Comparison of ENCODE assay signal across 12 mouse cellular contexts in the genomic region with DNA sequence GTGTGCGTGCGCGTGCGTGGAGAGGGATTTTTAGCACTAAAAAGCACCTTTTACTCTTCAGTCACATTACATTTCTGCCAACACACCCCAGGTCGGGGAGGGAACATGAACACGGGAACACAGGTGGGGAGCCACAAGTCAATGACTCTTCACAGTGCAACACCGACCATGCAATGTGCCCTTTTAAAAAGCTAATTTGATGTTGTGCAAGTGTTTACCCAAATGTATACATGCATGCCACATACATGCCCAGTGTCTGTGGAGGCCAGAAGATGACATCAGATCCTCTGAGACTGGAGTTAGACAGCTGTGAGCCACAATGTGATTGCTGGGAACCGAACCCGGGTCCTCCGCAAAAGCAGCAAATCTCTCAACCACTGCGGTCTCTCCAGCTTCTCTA.
"Had no signal": no experiment of that assay in that cellular context is flagged by ENCODE, and none has a peak within 500 bp of the region (broad histone marks: within the 10 kb centered on the region; RNA-seq: fewer than 3 reads in every experiment).

No protein-coding gene starts in this region.

- H3K9ac ChIP-seq: limb, embryonic 12.5 days; liver, embryonic 13.5 days; liver, postnatal 0 days; neural tube, embryonic 15.5 days had no signal

- H3K4me2 ChIP-seq: limb, embryonic 12.5 days; liver, embryonic 13.5 days; neural tube, embryonic 15.5 days had no signal

- H3K27ac ChIP-seq: limb, embryonic 12.5 days; liver, embryonic 13.5 days; neural tube, embryonic 15.5 days had no signal

- H3K9me3 ChIP-seq: limb, embryonic 12.5 days; liver, embryonic 13.5 days; neural tube, embryonic 15.5 days had no signal

- DNase-seq: kidney, adult 18-20 months; kidney, postnatal 10 days; liver; liver, embryonic 13.5 days; liver, postnatal 0 days; midbrain, embryonic 14.5 days; right cerebral cortex, adult 18-20 months; right cerebral cortex, postnatal 25 days; thymus, postnatal 4 days had no signal

- H3K27me3 ChIP-seq: limb, embryonic 12.5 days; liver, embryonic 13.5 days; neural tube, embryonic 15.5 days had no signal

- H3K4me3 ChIP-seq: limb, embryonic 12.5 days; liver, embryonic 13.5 days; myocyte; neural tube, embryonic 15.5 days had no signal

- H3K36me3 ChIP-seq: limb, embryonic 12.5 days; liver, embryonic 13.5 days; neural tube, embryonic 15.5 days had no signal
